ENCODE assay signal across 9 mouse cellular contexts in the genomic region with DNA sequence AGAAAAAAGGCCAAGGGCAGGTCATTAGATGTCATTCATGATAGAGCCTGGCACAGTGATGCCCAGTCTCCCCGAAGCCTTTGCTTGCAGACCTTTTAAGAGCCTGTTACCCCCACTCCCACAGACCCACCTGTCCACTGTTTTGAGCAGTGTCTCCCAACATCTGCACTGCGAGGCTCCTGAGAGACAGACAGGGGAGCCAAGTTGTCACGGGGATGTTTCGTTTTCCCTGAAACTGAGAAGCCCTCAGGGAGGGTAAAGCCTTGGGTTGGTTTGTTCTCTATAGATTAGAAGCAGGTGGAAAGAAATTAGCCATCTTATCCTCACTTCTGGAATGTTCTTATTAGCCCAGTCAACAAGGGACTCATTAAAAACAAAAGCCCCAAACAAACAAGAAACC. TPM values are rescaled to one million over a fixed set of nuclear protein-coding genes. Genes with fewer than 3 reads are reported as not detected.
DNase-seq lines count a peak whose midpoint lies in the region; ATAC-seq and TF ChIP-seq lines count a peak whose summit lies in the region.
"Had no signal": no experiment of that assay in that cellular context is flagged by ENCODE, and none has a peak within 500 bp of the region (broad histone marks: within the 10 kb centered on the region; RNA-seq: fewer than 3 reads in every experiment).

No protein-coding gene starts in this region.

- no peaks in the 10 kb centered on the region for H3K36me3 ChIP-seq in forebrain, embryonic 13.5 days (ENCODE audit: poor library complexity, severe bottlenecking)
- H3K36me3 ChIP-seq in forebrain, embryonic 16.5 days (ENCODE audit: control insufficient read depth, insufficient read depth) = no peaks in the 10 kb centered on the region
- H3K36me3 ChIP-seq in liver, adult 2 months (ENCODE audit: control insufficient read depth, insufficient read depth, low read length) = no peaks in the 10 kb centered on the region
- H3K36me3 ChIP-seq in embryonic facial prominence, embryonic 12.5 days = no peaks in the 10 kb centered on the region
- H3K36me3 ChIP-seq in liver, embryonic 12.5 days = no peaks in the 10 kb centered on the region

- H3K4me2 ChIP-seq in forebrain, embryonic 13.5 days = no peak overlapping the region
- no peak overlapping the region for H3K4me2 ChIP-seq in forebrain, embryonic 16.5 days (ENCODE audit: low read length)
- H3K4me2 ChIP-seq in embryonic facial prominence, embryonic 12.5 days (replicated peaks) = no peak overlapping the region
- peak overlapping the region; percentile 54 for H3K4me2 ChIP-seq in liver, embryonic 12.5 days

- H3K4me1 ChIP-seq in forebrain, embryonic 13.5 days = peaks cover 57% of the 10 kb centered on the region
- H3K4me1 ChIP-seq in forebrain, embryonic 16.5 days (replicated peaks; ENCODE audit: control insufficient read depth, insufficient read depth, low read length) = peaks cover 23% of the 10 kb centered on the region
- H3K4me1 ChIP-seq in liver, adult 2 months (ENCODE audit: control insufficient read depth, insufficient read depth, low read length) = peaks cover 12% of the 10 kb centered on the region; the same call in 1 of the 2 replicates
- H3K4me1 ChIP-seq in embryonic facial prominence, embryonic 12.5 days = peaks cover 35% of the 10 kb centered on the region
- H3K4me1 ChIP-seq in liver, embryonic 12.5 days = peaks cover 30% of the 10 kb centered on the region

- DNase-seq in liver, adult 2 months (ENCODE audit: extremely low read depth, low read depth, low spot score) = no peak
- no peak for DNase-seq in liver
- DNase-seq in urinary bladder, postnatal 10 days (ENCODE audit: low spot score) = no peak
- DNase-seq: left cerebral cortex, postnatal 4 days had no signal

- peak overlapping the region; percentile 48; the same call in 1 of the 2 replicates for H3K27ac ChIP-seq in forebrain, embryonic 13.5 days
- H3K27ac ChIP-seq in forebrain, embryonic 16.5 days (ENCODE audit: low read length) = no peak overlapping the region
- peak overlapping the region; percentile 44; the same call in 1 of the 2 replicates for H3K27ac ChIP-seq in liver, adult 2 months (replicated peaks; ENCODE audit: insufficient read depth, low read depth, low read length)
- peak overlapping the region; percentile 67; the same call in 1 of the 2 replicates for H3K27ac ChIP-seq in embryonic facial prominence, embryonic 12.5 days
- 0 out of 2 replicates have a peak overlapping the region, but pooled peaks have one; percentile 56 for H3K27ac ChIP-seq in liver, embryonic 12.5 days

- no peak for TF ChIP-seq POLR2A in liver, adult 2 months (IDR thresholded peaks at IDR 0.05; ENCODE audit: extremely low read depth, insufficient read depth, low read length)

- no peak for TF ChIP-seq CTCF in liver, adult 2 months (IDR thresholded peaks at IDR 0.05; ENCODE audit: low read depth, low read length)

- WGBS in forebrain, embryonic 13.5 days = 39% methylated on average over 4 of the region's 4 CpGs
- 30% methylated on average over 4 of the region's 4 CpGs for WGBS in forebrain, embryonic 16.5 days
- 57% methylated on average over 4 of the region's 4 CpGs for WGBS in liver, adult 2 months
- 13% methylated on average over 4 of the region's 4 CpGs for WGBS in embryonic facial prominence, embryonic 12.5 days
- 15% methylated on average over 4 of the region's 4 CpGs for whole genome bisulfite sequencing in liver, embryonic 12.5 days (ENCODE audit: insufficient replicate concordance)

- no peaks in the 10 kb centered on the region for H3K9me3 ChIP-seq in forebrain, embryonic 13.5 days (replicated peaks)
- H3K9me3 ChIP-seq in forebrain, embryonic 16.5 days (ENCODE audit: control insufficient read depth, low read length) = no peaks in the 10 kb centered on the region
- no peaks in the 10 kb centered on the region for H3K9me3 ChIP-seq in embryonic facial prominence, embryonic 12.5 days
- H3K9me3 ChIP-seq in liver, embryonic 12.5 days (replicated peaks) = no peaks in the 10 kb centered on the region

- no peak overlapping the region for H3K9ac ChIP-seq in forebrain, embryonic 13.5 days
- no peak overlapping the region for H3K9ac ChIP-seq in forebrain, embryonic 16.5 days (replicated peaks; ENCODE audit: low read depth, low read length)
- H3K9ac ChIP-seq in liver, adult 2 months (ENCODE audit: low read depth, low read length) = no peak overlapping the region
- no peak overlapping the region for H3K9ac ChIP-seq in embryonic facial prominence, embryonic 12.5 days
- H3K9ac ChIP-seq in liver, embryonic 12.5 days = no peak overlapping the region

- no peaks in the 10 kb centered on the region for H3K79me2 ChIP-seq in liver, adult 2 months (ENCODE audit: control insufficient read depth, insufficient read depth, low read length)

- H3K4me3 ChIP-seq in forebrain, embryonic 13.5 days = no peak overlapping the region
- H3K4me3 ChIP-seq in forebrain, embryonic 16.5 days (replicated peaks; ENCODE audit: low read length) = no peak overlapping the region
- no peak overlapping the region for H3K4me3 ChIP-seq in liver, adult 2 months (ENCODE audit: insufficient read depth, low read depth, low read length)
- no peak overlapping the region for H3K4me3 ChIP-seq in embryonic facial prominence, embryonic 12.5 days
- peak overlapping the region; percentile 2; the same call in 1 of the 2 replicates for H3K4me3 ChIP-seq in liver, embryonic 12.5 days

- H3K27me3 ChIP-seq in forebrain, embryonic 13.5 days = peaks cover 21% of the 10 kb centered on the region
- H3K27me3 ChIP-seq in forebrain, embryonic 16.5 days (replicated peaks; ENCODE audit: control insufficient read depth, insufficient read depth, low read length) = no peaks in the 10 kb centered on the region
- H3K27me3 ChIP-seq in liver, adult 2 months (ENCODE audit: control insufficient read depth, insufficient read depth, low read length) = no peaks in the 10 kb centered on the region
- H3K27me3 ChIP-seq in embryonic facial prominence, embryonic 12.5 days = no peaks in the 10 kb centered on the region
- H3K27me3 ChIP-seq in liver, embryonic 12.5 days (replicated peaks) = peaks cover 5% of the 10 kb centered on the region; the same call in 1 of the 2 replicates

- no peak for ATAC-seq in forebrain, embryonic 13.5 days
- no peak for ATAC-seq in forebrain, embryonic 16.5 days
- no peak; the same call in 1 of the 2 replicates for ATAC-seq in embryonic facial prominence, embryonic 12.5 days (ENCODE audit: insufficient number of reproducible peaks, insufficient read depth, low FRiP score, low TSS enrichment)
- ATAC-seq in liver, embryonic 12.5 days = no peak
- no peak for ATAC-seq in megakaryocyte-erythroid progenitor cell, adult 5-6 weeks (replicated peaks; ENCODE audit: low FRiP score, low TSS enrichment, poor library complexity, severe bottlenecking)

RNA-seq across cellular contexts. Expression of gene Mrps23, which starts 30.6 kb away (rescaled TPM):
- 70.4 and 70.9 TPM in 2 replicates for polyA plus RNA-seq in forebrain, embryonic 13.5 days (2015; fragmentation: Nextera tagmentation; extraction: Ambion mirVana)
- polyA plus RNA-seq in forebrain, embryonic 16.5 days (2015; fragmentation: Nextera tagmentation; extraction: Ambion mirVana) = 64.9 and 68.8 TPM in 2 replicates
- 21.6 and 24.2 TPM in 2 replicates for total RNA-seq in liver, adult 2 months (2014; rRNA removed)
- 28.8 and 37.8 TPM in 2 replicates for polyA plus RNA-seq in liver, adult 2 months (2012; rRNA removed)
- 63.2 and 65.3 TPM in 2 replicates for polyA plus RNA-seq in embryonic facial prominence, embryonic 12.5 days (2016; fragmentation: Nextera tagmentation; extraction: Ambion mirVana)
- polyA plus RNA-seq in liver, embryonic 12.5 days (2016; fragmentation: Nextera tagmentation; extraction: Ambion mirVana) = 47.0 and 47.6 TPM in 2 replicates
- total RNA-seq in megakaryocyte-erythroid progenitor cell, adult 5-6 weeks (2014; fragmentation: Nextera tagmentation) = 78.6 and 78.8 TPM in 2 replicates
- 58.9 and 154 TPM in 2 replicates for total RNA-seq in megakaryocyte-erythroid progenitor cell, adult 5-6 weeks (2017)

RNA-seq across cellular contexts. Expression of gene Ccdc182, which starts 59.1 kb away (rescaled TPM):
- polyA plus RNA-seq in forebrain, embryonic 13.5 days (2015; fragmentation: Nextera tagmentation; extraction: Ambion mirVana) = 0.32 and 0.39 TPM in 2 replicates
- polyA plus RNA-seq in forebrain, embryonic 16.5 days (2015; fragmentation: Nextera tagmentation; extraction: Ambion mirVana) = not detected in 2 replicates
- total RNA-seq in liver, adult 2 months (2014; rRNA removed) = not detected in 2 replicates
- not detected in 2 replicates for polyA plus RNA-seq in liver, adult 2 months (2012; rRNA removed)
- 0.93 and 1.9 TPM in 2 replicates for polyA plus RNA-seq in embryonic facial prominence, embryonic 12.5 days (2016; fragmentation: Nextera tagmentation; extraction: Ambion mirVana)
- polyA plus RNA-seq in liver, embryonic 12.5 days (2016; fragmentation: Nextera tagmentation; extraction: Ambion mirVana) = 0.10 and 0.14 TPM in 2 replicates
- total RNA-seq in megakaryocyte-erythroid progenitor cell, adult 5-6 weeks (2014; fragmentation: Nextera tagmentation) = not detected in 2 replicates
- total RNA-seq in megakaryocyte-erythroid progenitor cell, adult 5-6 weeks (2017) = not detected in 2 replicates
- total RNA-seq: left cerebral cortex, postnatal 4 days had no signal
